Mouse (Mus musculus): ENCODE data around the gene Ctnna2.

Gene Ctnna2

GRCm38 (mm10) chr6:76908086-76908485, 1071.4 kb downstream of the Ctnna2 start:
- no peak for DNase-seq (ENCODE audit: low spot score)

GRCm38 (mm10) chr6:76897156-76897555, 1082.3 kb downstream of the Ctnna2 start:
- no peak for DNase-seq (ENCODE audit: low spot score)
